11 mouse cellular contexts compared by ENCODE assay signal in the genomic region with DNA sequence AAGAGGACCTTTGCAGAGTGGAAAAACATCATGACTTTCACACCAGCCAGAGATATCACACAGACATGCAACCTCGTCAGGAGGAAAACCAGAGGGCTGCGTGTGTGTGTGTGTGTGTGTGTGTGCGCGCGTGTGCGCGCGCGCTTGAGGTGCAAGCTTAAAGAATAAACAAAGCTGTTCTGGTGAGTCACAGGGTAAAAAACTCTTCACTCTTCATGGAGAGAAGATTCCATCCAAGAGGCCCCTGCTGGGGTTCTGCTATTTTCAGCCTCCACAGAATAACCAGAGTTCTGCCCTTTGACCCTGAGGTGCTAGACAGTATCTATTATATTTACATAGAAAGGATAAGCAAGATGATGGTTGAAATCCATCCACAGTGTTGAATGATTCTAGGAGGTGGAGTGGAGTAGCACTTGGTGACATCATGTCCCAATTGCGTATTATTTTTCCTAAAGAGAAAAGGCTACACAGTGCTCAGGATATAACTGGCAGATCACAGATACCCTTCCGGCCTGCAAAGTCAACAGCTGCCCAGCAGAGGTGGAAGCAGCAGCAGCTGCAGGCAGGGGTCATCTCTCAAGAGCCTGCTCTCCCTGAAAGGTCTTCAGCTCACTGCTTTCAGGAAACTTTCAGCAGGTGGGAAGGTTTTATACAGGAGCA. TPM values are rescaled to one million over a fixed set of nuclear protein-coding genes. Genes with fewer than 3 reads are reported as not detected.
DNase-seq lines count a peak whose midpoint lies in the region; ATAC-seq and TF ChIP-seq lines count a peak whose summit lies in the region.
"Had no signal": no experiment of that assay in that cellular context is flagged by ENCODE, and none has a peak within 500 bp of the region (broad histone marks: within the 10 kb centered on the region; RNA-seq: fewer than 3 reads in every experiment).

No protein-coding gene starts in this region.

- TF ChIP-seq POLR2A in myocyte (IDR thresholded peaks at IDR 0.05; ENCODE audit: insufficient read length, low read depth), result no peak

- H3K27me3 ChIP-seq in lung, embryonic 14.5 days (ENCODE audit: insufficient read depth, low read length), result no peaks in the 10 kb centered on the region
- H3K27me3 ChIP-seq in intestine, embryonic 14.5 days (replicated peaks; ENCODE audit: control insufficient read depth, insufficient read depth, low read length), result no peaks in the 10 kb centered on the region
- H3K27me3 ChIP-seq in myocyte (ENCODE audit: control insufficient read depth, insufficient read depth, insufficient read length), result no peaks in the 10 kb centered on the region
- H3K27me3 ChIP-seq in midbrain, postnatal 0 days (ENCODE audit: insufficient read depth, low read length), result no peaks in the 10 kb centered on the region
- H3K27me3 ChIP-seq: hindbrain, embryonic 13.5 days had no signal

- H3K27ac ChIP-seq in lung, embryonic 14.5 days (ENCODE audit: low read depth), result peak overlapping the region; percentile 67
- H3K27ac ChIP-seq in intestine, embryonic 14.5 days (ENCODE audit: low read depth), result peak overlapping the region; percentile 76
- H3K27ac ChIP-seq in midbrain, postnatal 0 days (ENCODE audit: low read depth, low read length), result no peak overlapping the region
- H3K27ac ChIP-seq: hindbrain, embryonic 13.5 days had no signal

- H3K4me3 ChIP-seq in lung, embryonic 14.5 days (ENCODE audit: low read depth, low read length), result no peak overlapping the region
- H3K4me3 ChIP-seq in intestine, embryonic 14.5 days (ENCODE audit: low read depth, low read length), result no peak overlapping the region
- H3K4me3 ChIP-seq in myocyte, result no peak overlapping the region
- no peak overlapping the region for H3K4me3 ChIP-seq in midbrain, postnatal 0 days (ENCODE audit: low read depth, low read length)
- H3K4me3 ChIP-seq: hindbrain, embryonic 13.5 days had no signal

- DNase-seq in lung, embryonic 14.5 days, result peak; percentile 95
- no peak for DNase-seq in lung, postnatal 25 days (ENCODE audit: low spot score)
- DNase-seq in embryo, embryonic 10.5 days (ENCODE audit: low spot score), result peak; percentile 45
- peak; percentile 80 for DNase-seq in intestine, embryonic 14.5 days (ENCODE audit: low spot score)
- no peak for DNase-seq in midbrain, postnatal 0 days (ENCODE audit: low spot score)
- DNase-seq in adrenal gland, postnatal 36 days, result no peak
- no peak for DNase-seq in ovary, postnatal 14 days (ENCODE audit: low spot score)
- DNase-seq: cerebellum, adult 2 months had no signal

- H3K36me3 ChIP-seq in lung, embryonic 14.5 days (ENCODE audit: insufficient read depth), result 0 out of 2 replicates have a peak, but pooled peaks cover under 1% of the 10 kb centered on the region
- H3K36me3 ChIP-seq in intestine, embryonic 14.5 days (ENCODE audit: control insufficient read depth, insufficient read depth, low read length), result no peaks in the 10 kb centered on the region
- H3K36me3 ChIP-seq in myocyte (ENCODE audit: control insufficient read depth, insufficient read depth), result no peaks in the 10 kb centered on the region
- no peaks in the 10 kb centered on the region for H3K36me3 ChIP-seq in midbrain, postnatal 0 days (ENCODE audit: insufficient read depth, low read length)
- H3K36me3 ChIP-seq: hindbrain, embryonic 13.5 days had no signal

- no peak overlapping the region for H3K9ac ChIP-seq in lung, embryonic 14.5 days
- no peak overlapping the region for H3K9ac ChIP-seq in intestine, embryonic 14.5 days (ENCODE audit: low read length)
- H3K9ac ChIP-seq in midbrain, postnatal 0 days (replicated peaks; ENCODE audit: low read length, poor library complexity, severe bottlenecking), result no peak overlapping the region
- H3K9ac ChIP-seq: hindbrain, embryonic 13.5 days had no signal

- peak; percentile 83 for ATAC-seq in lung, embryonic 14.5 days (ENCODE audit: insufficient read depth)
- ATAC-seq in intestine, embryonic 14.5 days (replicated peaks; ENCODE audit: low FRiP score, low TSS enrichment, low read depth), result peak; percentile 59
- no peak for ATAC-seq in midbrain, postnatal 0 days (ENCODE audit: low FRiP score)
- ATAC-seq: forebrain, embryonic 14.5 days had no signal

- H3K4me2 ChIP-seq in lung, embryonic 14.5 days, result peak overlapping the region; percentile 44
- peak overlapping the region; percentile 7; the same call in 1 of the 2 replicates for H3K4me2 ChIP-seq in intestine, embryonic 14.5 days (ENCODE audit: low read length)
- no peak overlapping the region for H3K4me2 ChIP-seq in myocyte (ENCODE audit: low read depth)
- no peak overlapping the region for H3K4me2 ChIP-seq in midbrain, postnatal 0 days (ENCODE audit: low read depth, low read length, poor library complexity, severe bottlenecking)
- H3K4me2 ChIP-seq: hindbrain, embryonic 13.5 days had no signal

- whole genome bisulfite sequencing in lung, embryonic 14.5 days, result 32% methylated on average over 11 of the region's 11 CpGs
- 18% methylated on average over 11 of the region's 11 CpGs for WGBS in intestine, embryonic 14.5 days
- 90% methylated on average over 11 of the region's 11 CpGs for WGBS in midbrain, postnatal 0 days

- no peaks in the 10 kb centered on the region for H3K9me3 ChIP-seq in lung, embryonic 14.5 days (ENCODE audit: low read depth, low read length)
- no peaks in the 10 kb centered on the region for H3K9me3 ChIP-seq in intestine, embryonic 14.5 days (ENCODE audit: control insufficient read depth, low read length)
- H3K9me3 ChIP-seq in midbrain, postnatal 0 days (ENCODE audit: low read length), result no peaks in the 10 kb centered on the region
- H3K9me3 ChIP-seq: hindbrain, embryonic 13.5 days had no signal

- H3K4me1 ChIP-seq in lung, embryonic 14.5 days (ENCODE audit: insufficient read depth), result peaks cover 66% of the 10 kb centered on the region
- H3K4me1 ChIP-seq in intestine, embryonic 14.5 days (replicated peaks; ENCODE audit: control insufficient read depth, insufficient read depth, low read length), result peaks cover 62% of the 10 kb centered on the region
- H3K4me1 ChIP-seq in midbrain, postnatal 0 days (ENCODE audit: insufficient read depth, low read length), result no peaks in the 10 kb centered on the region

- peaks cover 17% of the 10 kb centered on the region for H3K79me2 ChIP-seq in myocyte (ENCODE audit: control insufficient read depth, insufficient read depth)

- no peak for TF ChIP-seq CTCF in lung, embryonic 14.5 days (IDR thresholded peaks at IDR 0.05; ENCODE audit: low read depth)
- TF ChIP-seq CTCF in midbrain, postnatal 0 days (IDR thresholded peaks at IDR 0.05), result no peak

- no peak overlapping the region for H3ac ChIP-seq in myocyte (ENCODE audit: control insufficient read depth, insufficient read length)

TF ChIP-seq in myocyte, 11 proteins besides CTCF, POLR2A, EP300 and RAD21:
- TF ChIP-seq REST (IDR thresholded peaks at IDR 0.05; ENCODE audit: insufficient read depth, insufficient read length) (no peak), MYOG (IDR thresholded peaks at IDR 0.05; ENCODE audit: control insufficient read depth in 1 of 3, insufficient read depth in 1 of 3, insufficient read length in 2 of 3, low read depth in 2 of 3) (peak in 1 of 3 experiments; percentile 45), MYOD1 (IDR thresholded peaks at IDR 0.05; ENCODE audit: control insufficient read depth in 1 of 3, insufficient read length in 2 of 3, low read depth in 2 of 3) (peak in 2 of 3 experiments; percentile 47 to 74)
TF ChIP-seq in myocyte: peak in this region for 2.

RNA-seq across cellular contexts. Expression of gene Creb3l2, which starts 41.0 kb away (rescaled TPM):
- polyA plus RNA-seq in lung, embryonic 14.5 days (2014; fragmentation: Nextera tagmentation; extraction: Ambion mirVana), result 33.1 and 35.6 TPM in 2 replicates
- 22.9 and 23.9 TPM in 2 replicates for polyA plus RNA-seq in intestine, embryonic 14.5 days (2014; fragmentation: Nextera tagmentation; extraction: Ambion mirVana)
- 11.2 TPM for polyA plus RNA-seq in myocyte (2012; fragmentation: generic; extraction: Trizol)
- total RNA-seq in midbrain, postnatal 0 days (2014; rRNA removed), result 3.9 and 4.5 TPM in 2 replicates
- polyA plus RNA-seq in midbrain, postnatal 0 days (2015; fragmentation: Nextera tagmentation; extraction: Ambion mirVana), result 1.9 and 2.1 TPM in 2 replicates
- total RNA-seq in adrenal gland, postnatal 36 days (2021), result 100 to 1,000 TPM in 1 of 2 experiments, 10 to 100 TPM in 1; 89.5 to 100 TPM

Comparison
In these comparisons a context has a peak if more than half of its experiments do, and no peak if none do; other contexts are left out.
1. DNase-seq: peak in lung, embryonic 14.5 days (single experiment), embryo, embryonic 10.5 days (single experiment) and intestine, embryonic 14.5 days (single experiment); none in lung, postnatal 25 days (single experiment), midbrain, postnatal 0 days (single experiment), adrenal gland, postnatal 36 days (0 of 2) and ovary, postnatal 14 days (single experiment).
2. H3K4me2 ChIP-seq: peak in lung, embryonic 14.5 days (single experiment) and intestine, embryonic 14.5 days (single experiment); none in myocyte (single experiment) and midbrain, postnatal 0 days (single experiment).